Mouse (Mus musculus) ES-Bruce4 (cell line): ENCODE measurements around the gene Slc25a16.

Experiments used
- CTCF ChIP-seq: IDR thresholded peaks from one replicate; pipeline ENCODE4 v1.8.1; 2011; ENCODE audit warnings: low read depth, low read length
- EP300 ChIP-seq: IDR thresholded peaks from 2 replicates; pipeline ENCODE4 v1.6.1; 2011; ENCODE audit warnings: low read depth, low read length; ENCODE audit not compliant: insufficient read depth
- POLR2A ChIP-seq: IDR thresholded peaks from one replicate; pipeline ENCODE4 v1.8.1; 2011; ENCODE audit warnings: low read length; ENCODE audit not compliant: insufficient read depth

DNA sequence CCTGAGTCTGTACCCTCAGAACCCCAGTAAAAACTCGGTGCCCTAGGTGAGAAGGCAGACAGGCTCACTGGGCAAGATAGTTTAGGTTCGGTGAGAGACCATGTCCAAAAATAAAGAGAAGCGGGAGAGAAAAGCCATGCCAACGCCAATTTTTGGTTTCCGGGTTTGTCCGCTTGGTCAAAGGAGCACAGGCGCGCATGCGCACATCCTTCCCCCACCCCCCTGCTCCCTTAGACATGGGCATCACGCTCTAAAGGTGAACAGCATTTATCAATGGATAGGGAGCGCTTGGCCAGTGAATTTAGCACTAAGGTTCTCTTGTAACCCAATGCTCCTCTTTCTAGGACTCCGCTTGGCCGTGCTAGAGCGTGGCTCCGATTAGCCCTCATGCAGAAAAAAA, 70.2 kb downstream of the Slc25a16 start:
- no peak for TF ChIP-seq POLR2A
- no peak for TF ChIP-seq CTCF
- TF ChIP-seq EP300: no peak
